In genomic region chr6:116637496-116637895, GRCm38 (mm10) we compare ENCODE assay signal across 24 mouse cellular contexts. TPM values are rescaled to one million over a fixed set of nuclear protein-coding genes. Genes with fewer than 3 reads are reported as not detected.
DNase-seq lines count a peak whose midpoint lies in the region; ATAC-seq lines count a peak whose summit lies in the region.
"Had no signal": no experiment of that assay in that cellular context is flagged by ENCODE, and none has a peak within 500 bp of the region (broad histone marks: within the 10 kb centered on the region; RNA-seq: fewer than 3 reads in every experiment).

No protein-coding gene starts in this region.

- no peak overlapping the region for H3K4me2 ChIP-seq in heart, embryonic 16.5 days (ENCODE audit: low read depth, low read length)
- H3K4me2 ChIP-seq in heart, embryonic 11.5 days, result no peak overlapping the region
- H3K4me2 ChIP-seq: embryonic facial prominence, embryonic 13.5 days; hindbrain, embryonic 13.5 days; kidney, embryonic 15.5 days; limb, embryonic 15.5 days; neural tube, embryonic 12.5 days had no signal

- H3K9ac ChIP-seq in heart, embryonic 16.5 days (ENCODE audit: low read length), result no peak overlapping the region
- H3K9ac ChIP-seq in heart, embryonic 11.5 days (ENCODE audit: low read depth, low read length), result no peak overlapping the region
- H3K9ac ChIP-seq: embryonic facial prominence, embryonic 13.5 days; hindbrain, embryonic 13.5 days; kidney, embryonic 15.5 days; neural tube, embryonic 12.5 days had no signal

- H3K27ac ChIP-seq in heart, embryonic 16.5 days (ENCODE audit: low read length), result peak overlapping the region; percentile 30
- no peak overlapping the region for H3K27ac ChIP-seq in heart, embryonic 11.5 days (ENCODE audit: low read depth, low read length)
- H3K27ac ChIP-seq: embryonic facial prominence, embryonic 13.5 days; hindbrain, embryonic 13.5 days; kidney, embryonic 15.5 days; limb, embryonic 15.5 days; midbrain, embryonic 10.5 days; neural tube, embryonic 12.5 days had no signal

- no peaks in the 10 kb centered on the region; the same call in 1 of the 2 replicates for H3K36me3 ChIP-seq in heart, embryonic 16.5 days (ENCODE audit: control insufficient read depth, insufficient read depth)
- no peaks in the 10 kb centered on the region for H3K36me3 ChIP-seq in heart, embryonic 11.5 days (ENCODE audit: control insufficient read depth, insufficient read depth, low read length)
- H3K36me3 ChIP-seq: embryonic facial prominence, embryonic 13.5 days; kidney, embryonic 15.5 days; limb, embryonic 15.5 days had no signal

- H3K27me3 ChIP-seq in heart, embryonic 16.5 days (ENCODE audit: control insufficient read depth, insufficient read depth, low read length), result no peaks in the 10 kb centered on the region
- no peaks in the 10 kb centered on the region for H3K27me3 ChIP-seq in heart, embryonic 11.5 days (ENCODE audit: control insufficient read depth, insufficient read depth, low read length)
- H3K27me3 ChIP-seq: embryonic facial prominence, embryonic 13.5 days; hindbrain, embryonic 13.5 days; kidney, embryonic 15.5 days; limb, embryonic 15.5 days; neural tube, embryonic 12.5 days had no signal

- no peak overlapping the region for H3K4me3 ChIP-seq in heart, embryonic 16.5 days (ENCODE audit: low read length)
- no peak overlapping the region for H3K4me3 ChIP-seq in heart, embryonic 11.5 days (ENCODE audit: low read depth, low read length)
- H3K4me3 ChIP-seq: embryonic facial prominence, embryonic 13.5 days; hindbrain, embryonic 13.5 days; kidney, embryonic 15.5 days; limb, embryonic 15.5 days; midbrain, embryonic 10.5 days; neural tube, embryonic 12.5 days had no signal

- H3K4me1 ChIP-seq in heart, embryonic 16.5 days (ENCODE audit: control insufficient read depth, insufficient read depth, low read length), result peaks cover 49% of the 10 kb centered on the region
- H3K4me1 ChIP-seq in heart, embryonic 11.5 days (ENCODE audit: control insufficient read depth, insufficient read depth, low read length), result peaks cover 34% of the 10 kb centered on the region
- H3K4me1 ChIP-seq: hindbrain, embryonic 13.5 days; neural tube, embryonic 12.5 days had no signal

- H3K9me3 ChIP-seq in heart, embryonic 16.5 days (replicated peaks; ENCODE audit: control insufficient read depth, low read length), result no peaks in the 10 kb centered on the region
- H3K9me3 ChIP-seq in heart, embryonic 11.5 days (replicated peaks; ENCODE audit: control insufficient read depth, low read length), result no peaks in the 10 kb centered on the region
- H3K9me3 ChIP-seq: embryonic facial prominence, embryonic 13.5 days; hindbrain, embryonic 13.5 days; kidney, embryonic 15.5 days; limb, embryonic 15.5 days; midbrain, embryonic 10.5 days; neural tube, embryonic 12.5 days had no signal

- DNase-seq in gastrocnemius, adult 18-20 months (ENCODE audit: low spot score), result peak; percentile 61
- DNase-seq in gastrocnemius, postnatal 10 days, result no peak
- DNase-seq in NIH3T3 (ENCODE audit: low read depth), result peak; percentile 78
- DNase-seq in gastrocnemius, postnatal 25 days, result peak; percentile 38
- DNase-seq in left cerebral cortex, adult 8-10 months (ENCODE audit: low spot score in 2 of 2), result no peak
- DNase-seq: cerebellum, adult 9-11 months; spleen, adult 18-20 months; thymus, adult 18-20 months had no signal

- no peak for ATAC-seq in heart, embryonic 16.5 days (replicated peaks; ENCODE audit: extremely low read depth, insufficient read depth, low FRiP score)
- no peak for ATAC-seq in heart, embryonic 11.5 days (replicated peaks; ENCODE audit: insufficient number of reproducible peaks, low FRiP score, low TSS enrichment)

- WGBS in heart, embryonic 16.5 days, result 52% methylated on average over 5 of the region's 5 CpGs
- 68% methylated on average over 5 of the region's 5 CpGs for WGBS in heart, embryonic 11.5 days (ENCODE audit: insufficient replicate concordance)

RNA-seq across cellular contexts. Expression of gene Zfp422, which starts 8.7 kb away (rescaled TPM):
- 1 to 10 TPM; 6.7 to 7.2 TPM for total RNA-seq in gastrocnemius, adult 18-20 months (2021)
- 10 to 100 TPM; 19.5 to 19.8 TPM for total RNA-seq in gastrocnemius, postnatal 10 days (2021)
- polyA plus RNA-seq in heart, embryonic 16.5 days (2015; fragmentation: Nextera tagmentation; extraction: Ambion mirVana), result 78.8 and 89.8 TPM in 2 replicates
- polyA plus RNA-seq in heart, embryonic 11.5 days (2014; fragmentation: Nextera tagmentation; extraction: Ambion mirVana), result 104 and 106 TPM in 2 replicates
- 1 to 10 TPM; 7.9 to 8.4 TPM for total RNA-seq in gastrocnemius, postnatal 25 days (2021)
- 10 to 100 TPM; 19.5 to 32.6 (median 23.2) TPM for total RNA-seq in left cerebral cortex, adult 8-10 months (2022)

RNA-seq across cellular contexts. Expression of gene Depp1, which starts 12.9 kb away (rescaled TPM):
- 10 to 100 TPM; 10.7 to 17.4 TPM for total RNA-seq in gastrocnemius, adult 18-20 months (2021)
- 10 to 100 TPM in 1 of 2 experiments, 1 to 10 TPM in 1; 6.2 to 28.1 TPM for total RNA-seq in gastrocnemius, postnatal 10 days (2021)
- polyA plus RNA-seq in heart, embryonic 16.5 days (2015; fragmentation: Nextera tagmentation; extraction: Ambion mirVana), result 65.7 and 68.9 TPM in 2 replicates
- polyA plus RNA-seq in heart, embryonic 11.5 days (2014; fragmentation: Nextera tagmentation; extraction: Ambion mirVana), result 4.1 and 5.9 TPM in 2 replicates
- 1 to 10 TPM; 1.5 to 7.2 TPM for total RNA-seq in gastrocnemius, postnatal 25 days (2021)
- total RNA-seq in left cerebral cortex, adult 8-10 months (2022), result 1 to 10 TPM; 1.7 to 3.3 (median 2.4) TPM
- total RNA-seq: granulocyte monocyte progenitor cell, adult 5-6 weeks had no signal

RNA-seq across cellular contexts. Expression of gene Rassf4, which starts 36.3 kb away (rescaled TPM):
- total RNA-seq in gastrocnemius, adult 18-20 months (2021), result 1 to 10 TPM; 1.4 to 1.8 TPM
- 10 to 100 TPM in 1 of 2 experiments, 1 to 10 TPM in 1; 8.0 to 10.5 TPM for total RNA-seq in gastrocnemius, postnatal 10 days (2021)
- 6.2 and 6.5 TPM in 2 replicates for polyA plus RNA-seq in heart, embryonic 16.5 days (2015; fragmentation: Nextera tagmentation; extraction: Ambion mirVana)
- polyA plus RNA-seq in heart, embryonic 11.5 days (2014; fragmentation: Nextera tagmentation; extraction: Ambion mirVana), result 5.7 and 6.9 TPM in 2 replicates
- total RNA-seq in gastrocnemius, postnatal 25 days (2021), result 1 to 10 TPM; 1.2 to 2.3 TPM
- 1 to 10 TPM; 6.2 to 8.6 (median 7.4) TPM for total RNA-seq in left cerebral cortex, adult 8-10 months (2022)

RNA-seq across cellular contexts. Expression of gene Olfr215, which starts 53.5 kb away (rescaled TPM):
- not detected for total RNA-seq in gastrocnemius, adult 18-20 months (2021)
- total RNA-seq in gastrocnemius, postnatal 10 days (2021), result not detected
- not detected in 2 replicates for polyA plus RNA-seq in heart, embryonic 16.5 days (2015; fragmentation: Nextera tagmentation; extraction: Ambion mirVana)
- polyA plus RNA-seq in heart, embryonic 11.5 days (2014; fragmentation: Nextera tagmentation; extraction: Ambion mirVana), result not detected in 2 replicates
- not detected for total RNA-seq in gastrocnemius, postnatal 25 days (2021)
- not detected for total RNA-seq in left cerebral cortex, adult 8-10 months (2022)
- total RNA-seq: granulocyte monocyte progenitor cell, adult 5-6 weeks; layer of hippocampus, postnatal 25 days; left cerebral cortex, postnatal 25 days; monocyte, adult 5-6 weeks had no signal
- polyA plus RNA-seq: embryonic facial prominence, embryonic 13.5 days; hindbrain, embryonic 13.5 days; intestine, embryonic 14.5 days; kidney, embryonic 15.5 days; large intestine, adult 2 months; limb, embryonic 15.5 days; lung, embryonic 16.5 days; midbrain, embryonic 10.5 days; neural tube, embryonic 12.5 days; stomach, embryonic 14.5 days had no signal

Comparison
In these comparisons a context has a peak if more than half of its experiments do, and no peak if none do; other contexts are left out.
1. DNase-seq: peak in gastrocnemius, adult 18-20 months (single experiment), NIH3T3 (single experiment) and gastrocnemius, postnatal 25 days (single experiment); none in gastrocnemius, postnatal 10 days (single experiment) and left cerebral cortex, adult 8-10 months (0 of 2).